Mouse (Mus musculus) hindlimb bud, embryonic 11.5 days (tissue): ENCODE results near the gene Hnrnpa2b1.

ENCODE experiments used
- DNase-seq: peaks from one replicate; pipeline ENCODE4 v3.0.0-alpha.2; 2012; ENCODE audit warnings: low read depth, low spot score; ENCODE audit errors: extremely low spot score

The Hnrnpa2b1 gene

DNA sequence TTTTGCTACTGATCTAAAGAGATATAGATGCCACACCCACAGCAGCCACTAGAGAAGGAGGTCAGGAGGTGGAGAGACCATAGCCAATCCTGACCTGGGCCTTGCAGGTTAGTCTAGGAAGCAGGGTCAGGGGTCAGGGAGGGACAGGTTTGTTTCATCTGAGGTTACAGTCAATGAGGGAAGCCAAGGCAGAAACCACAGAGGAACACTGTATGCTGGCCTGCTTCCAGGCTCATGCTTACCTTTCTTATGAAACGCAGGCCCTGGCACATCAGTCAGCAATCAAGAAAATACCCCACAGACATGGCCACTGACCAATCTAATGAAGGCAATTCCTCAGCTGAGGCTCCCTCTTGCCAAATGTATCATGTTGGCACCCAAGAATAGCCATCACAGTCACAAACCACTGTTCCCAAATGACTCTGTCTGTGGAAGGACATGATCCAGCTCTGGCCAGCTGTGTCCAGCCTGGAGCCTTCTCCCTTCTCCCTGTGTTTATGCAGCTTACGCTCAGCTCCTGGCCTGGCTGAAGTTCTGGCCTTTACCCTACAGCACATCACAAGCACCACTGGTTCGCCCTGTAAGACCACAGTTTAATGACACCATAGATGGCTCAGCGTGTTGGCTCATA lies 52.3 kb downstream of the Hnrnpa2b1 start:
- DNase-seq, result no peak

DNA sequence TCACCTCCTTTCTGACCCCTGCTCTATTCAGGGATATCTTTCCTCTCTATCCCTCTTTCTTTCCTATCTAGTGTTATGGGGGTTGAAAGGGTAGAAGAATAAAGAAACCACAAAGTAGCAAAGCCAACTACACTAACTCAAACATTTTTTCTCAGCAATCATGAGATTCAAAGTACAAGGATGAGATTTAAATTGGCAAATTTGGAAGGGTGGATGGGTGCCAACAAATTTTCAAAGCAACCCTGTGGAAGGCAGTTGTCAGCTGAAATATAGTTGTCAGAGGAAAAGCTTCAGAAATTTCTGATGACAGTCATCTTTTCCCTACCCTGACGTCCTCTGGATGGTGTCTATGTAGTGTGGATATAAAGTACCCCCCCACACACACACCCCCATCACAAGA lies 53.3 kb downstream of the Hnrnpa2b1 start:
- no peak for DNase-seq
